Mouse (Mus musculus): Measurements from ENCODE around the gene Rorc.

DNA sequence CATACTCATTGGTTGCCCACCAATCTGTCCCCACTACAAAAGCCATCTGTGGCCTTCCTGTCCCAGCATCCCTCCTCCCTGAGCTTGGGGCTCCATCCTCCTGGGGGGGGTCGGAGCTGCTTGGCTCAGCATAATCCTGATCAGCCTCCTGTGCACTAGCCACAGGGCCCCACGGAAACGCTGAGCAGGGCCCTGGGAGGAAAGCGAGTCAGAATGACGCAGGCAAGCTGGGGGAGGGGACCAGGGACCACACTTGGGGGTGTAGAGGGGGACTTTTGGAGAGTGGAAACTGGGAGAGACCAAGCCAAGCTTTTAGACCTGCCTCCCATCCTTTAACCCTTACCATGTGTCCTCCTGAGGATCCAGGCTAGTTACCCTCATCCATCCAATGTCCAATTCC lies 3.3 kb downstream of the Rorc start:
- TF ChIP-seq POLR2A (IDR thresholded peaks at IDR 0.05; ENCODE audit: low read depth, low read length) (no peak), MEF2A (IDR thresholded peaks at IDR 0.05; ENCODE audit: borderline replicate concordance, low read depth, low read length) (no peak), EP300 (IDR thresholded peaks at IDR 0.05; ENCODE audit: low read length) (no peak), ETS1 (conservative IDR thresholded peaks at IDR 0.05; ENCODE audit: low read depth, low read length) (no peak), POLR2AphosphoS2 (IDR thresholded peaks at IDR 0.05; ENCODE audit: low read depth, low read length) (no peak), MAX (IDR thresholded peaks at IDR 0.05; ENCODE audit: low read length) (no peak), CTCF (conservative IDR thresholded peaks at IDR 0.05 in 1 of 2, IDR thresholded peaks at IDR 0.05 in 1 of 2; ENCODE audit: low read depth in 2 of 2, low read length in 2 of 2) (no peak), SMC3 (IDR thresholded peaks at IDR 0.05; ENCODE audit: low read depth, low read length) (no peak), JUN (IDR thresholded peaks at IDR 0.05; ENCODE audit: insufficient read depth, low read depth, low read length) (no peak), BHLHE40 (IDR thresholded peaks at IDR 0.05; ENCODE audit: low read depth, low read length) (no peak), CHD1 (IDR thresholded peaks at IDR 0.05; ENCODE audit: low read depth, low read length) (no peak)
